ENCODE assay signal across 17 mouse cellular contexts in genomic region chr9:32520821-32521220, GRCm38 (mm10). TPM values are rescaled to one million over a fixed set of nuclear protein-coding genes. Genes with fewer than 3 reads are reported as not detected.
DNase-seq lines count a peak whose midpoint lies in the region; ATAC-seq and TF ChIP-seq lines count a peak whose summit lies in the region.
"Had no signal": no experiment of that assay in that cellular context is flagged by ENCODE, and none has a peak within 500 bp of the region (broad histone marks: within the 10 kb centered on the region; RNA-seq: fewer than 3 reads in every experiment).

No protein-coding gene starts in this region.

- peaks cover 66% of the 10 kb centered on the region for H3K4me1 ChIP-seq in heart, embryonic 13.5 days
- H3K4me1 ChIP-seq in bone marrow, adult 2 months (ENCODE audit: control insufficient read depth, insufficient read depth, low read length) = peaks cover 17% of the 10 kb centered on the region
- H3K4me1 ChIP-seq in liver, embryonic 13.5 days (replicated peaks) = peaks cover 64% of the 10 kb centered on the region
- H3K4me1 ChIP-seq: neural tube, embryonic 13.5 days had no signal

- no peak for DNase-seq in heart, postnatal 14 days
- peak; percentile 74 for DNase-seq in 416B (ENCODE audit: low read depth)
- no peak for DNase-seq in liver, embryonic 13.5 days
- DNase-seq in right cerebral cortex, postnatal 36 days (ENCODE audit: low spot score in 2 of 2) = no peak
- DNase-seq in ovary, postnatal 14 days (ENCODE audit: low spot score) = no peak
- DNase-seq: cerebellum, adult 9-11 months; gastrocnemius, postnatal 14 days; kidney, adult 2 months; lung, postnatal 10 days had no signal

- no peak overlapping the region for H3K4me2 ChIP-seq in heart, embryonic 13.5 days
- H3K4me2 ChIP-seq in liver, embryonic 13.5 days = no peak overlapping the region
- H3K4me2 ChIP-seq: limb, embryonic 15.5 days; neural tube, embryonic 13.5 days had no signal

- H3K9me3 ChIP-seq in heart, embryonic 13.5 days = no peaks in the 10 kb centered on the region
- H3K9me3 ChIP-seq in liver, embryonic 13.5 days (replicated peaks) = no peaks in the 10 kb centered on the region
- H3K9me3 ChIP-seq: limb, embryonic 15.5 days; neural tube, embryonic 13.5 days had no signal

- no peak overlapping the region for H3K9ac ChIP-seq in heart, embryonic 13.5 days
- no peak overlapping the region for H3K9ac ChIP-seq in liver, embryonic 13.5 days
- H3K9ac ChIP-seq: limb, embryonic 15.5 days; neural tube, embryonic 13.5 days had no signal

- 45% methylated on average over 6 of the region's 6 CpGs for WGBS in heart, embryonic 13.5 days
- 27% methylated on average over 6 of the region's 6 CpGs for WGBS in bone marrow, adult 2 months
- WGBS in liver, embryonic 13.5 days (ENCODE audit: insufficient replicate concordance) = 31% methylated on average over 6 of the region's 6 CpGs

- no peaks in the 10 kb centered on the region for H3K27me3 ChIP-seq in heart, embryonic 13.5 days (replicated peaks)
- H3K27me3 ChIP-seq in liver, embryonic 13.5 days = no peaks in the 10 kb centered on the region
- H3K27me3 ChIP-seq: limb, embryonic 15.5 days; neural tube, embryonic 13.5 days; Patski had no signal

- no peak for ATAC-seq in heart, embryonic 13.5 days (ENCODE audit: extremely low read depth, insufficient number of reproducible peaks, low FRiP score, low TSS enrichment)
- no peak for ATAC-seq in liver, embryonic 13.5 days (ENCODE audit: low read depth)
- ATAC-seq: hindbrain, embryonic 16.5 days; midbrain, embryonic 16.5 days; Patski had no signal

- no peaks in the 10 kb centered on the region for H3K36me3 ChIP-seq in heart, embryonic 13.5 days
- no peaks in the 10 kb centered on the region for H3K36me3 ChIP-seq in liver, embryonic 13.5 days
- H3K36me3 ChIP-seq: limb, embryonic 15.5 days; neural tube, embryonic 13.5 days had no signal

- peak overlapping the region; percentile 84; the same call in 1 of the 2 replicates for H3K27ac ChIP-seq in heart, embryonic 13.5 days (replicated peaks)
- peak overlapping the region; percentile 64; the same call in 1 of the 2 replicates for H3K27ac ChIP-seq in bone marrow, adult 2 months (ENCODE audit: control insufficient read depth, insufficient read depth, low read depth, low read length, poor library complexity)
- H3K27ac ChIP-seq in liver, embryonic 13.5 days = peak overlapping the region; percentile 30; the same call in 1 of the 2 replicates
- H3K27ac ChIP-seq: neural tube, embryonic 13.5 days; stomach, postnatal 0 days had no signal

- no peak for TF ChIP-seq CTCF in bone marrow, adult 2 months (IDR thresholded peaks at IDR 0.05; ENCODE audit: control insufficient read depth, insufficient read depth, low read length)

- intact Hi-C loops in heart, postnatal 14 days (cut with DNase I) = no loop called here

- no peak for TF ChIP-seq POLR2A in bone marrow, adult 2 months (IDR thresholded peaks at IDR 0.05; ENCODE audit: borderline replicate concordance, control insufficient read depth, low read depth, low read length)

- no peak overlapping the region for H3K4me3 ChIP-seq in heart, embryonic 13.5 days
- no peak overlapping the region for H3K4me3 ChIP-seq in bone marrow, adult 2 months (replicated peaks; ENCODE audit: control insufficient read depth, low read depth, low read length)
- no peak overlapping the region for H3K4me3 ChIP-seq in liver, embryonic 13.5 days (replicated peaks)
- H3K4me3 ChIP-seq: limb, embryonic 15.5 days; neural tube, embryonic 13.5 days had no signal

RNA-seq across cellular contexts. Expression of gene Fli1, which starts 21.8 kb away (rescaled TPM):
- polyA plus RNA-seq in heart, embryonic 13.5 days (2015; fragmentation: Nextera tagmentation; extraction: Ambion mirVana) = 18.3 and 18.6 TPM in 2 replicates
- total RNA-seq in heart, postnatal 14 days (2021) = 10 to 100 TPM; 37.0 to 41.0 TPM
- polyA plus RNA-seq in bone marrow, adult 2 months (2011; ENCODE audit: insufficient read depth, insufficient read length, low replicate concordance, missing spikeins) = 17.4 and 33.9 TPM in 2 replicates
- 9.1 and 13.2 TPM in 2 replicates for polyA plus RNA-seq in liver, embryonic 13.5 days (2015; fragmentation: Nextera tagmentation; extraction: Ambion mirVana)

Comparison
In these comparisons a context has a peak if more than half of its experiments do, and no peak if none do; other contexts are left out.
1. H3K27ac ChIP-seq: peak in every context shown above with its lines; median percentile 84 in heart, embryonic 13.5 days; 64 in bone marrow, adult 2 months; 30 in liver, embryonic 13.5 days.